Mouse (Mus musculus) embryonic facial prominence, embryonic 10.5 days (tissue): Measurements from ENCODE around the gene Cdh23. TPM values are rescaled to one million over a fixed set of nuclear protein-coding genes. Genes with fewer than 3 reads are reported as not detected.

Experiments
- DNase-seq: peaks from one replicate; pipeline ENCODE4 v3.0.0-alpha.2; 2017; ENCODE audit warnings: low spot score
- H3K27ac ChIP-seq: fragments of 300-500 bp; sonication (generic); replicated peaks from 2 replicates; pipeline ENCODE4 v1.5.1; 2016; ENCODE audit warnings: mild to moderate bottlenecking
- H3K27me3 ChIP-seq: fragments of 300-500 bp; sonication (generic); replicated peaks from 2 replicates; pipeline ENCODE4 v1.6.1; 2016; ENCODE audit warnings: low read depth, mild to moderate bottlenecking; ENCODE audit not compliant: poor library complexity, severe bottlenecking
- H3K36me3 ChIP-seq: fragments of 300-500 bp; sonication (generic); replicated peaks from 2 replicates; pipeline ENCODE4 v1.6.1; 2016; ENCODE audit warnings: mild to moderate bottlenecking, moderate library complexity
- H3K4me1 ChIP-seq: fragments of 300-500 bp; sonication (generic); 2 replicates; pipeline ENCODE4 v1.6.1; 2016
- H3K4me3 ChIP-seq: fragments of 300-500 bp; sonication (generic); 2 replicates; pipeline ENCODE4 v1.5.1; 2016; ENCODE audit warnings: mild to moderate bottlenecking, moderate library complexity
- H3K9me3 ChIP-seq: fragments of 300-500 bp; sonication (generic); 2 replicates; pipeline ENCODE4 v1.6.1; 2016; ENCODE audit warnings: mild to moderate bottlenecking
- WGBS: fragments of 180-500 bp; shearing (Covaris S2); methylation state at CpG from one replicate; pipeline ENCODE4 v1.1.7; 2016; 5-methylcytosine and 5-hydroxymethylcytosine counted together
- polyA plus RNA-seq: library from polyadenylated mRNA; unstranded; fragments of >200 nt; fragmentation: Nextera tagmentation; extraction: Ambion mirVana; gene quantifications from 2 replicates; pipeline ENCODE4 v1.2.1, GENCODE M21; 2016

Cdh23 gene
- polyA plus RNA-seq, 1 experiment from 2014 or later: 0.29 TPM

DNA sequence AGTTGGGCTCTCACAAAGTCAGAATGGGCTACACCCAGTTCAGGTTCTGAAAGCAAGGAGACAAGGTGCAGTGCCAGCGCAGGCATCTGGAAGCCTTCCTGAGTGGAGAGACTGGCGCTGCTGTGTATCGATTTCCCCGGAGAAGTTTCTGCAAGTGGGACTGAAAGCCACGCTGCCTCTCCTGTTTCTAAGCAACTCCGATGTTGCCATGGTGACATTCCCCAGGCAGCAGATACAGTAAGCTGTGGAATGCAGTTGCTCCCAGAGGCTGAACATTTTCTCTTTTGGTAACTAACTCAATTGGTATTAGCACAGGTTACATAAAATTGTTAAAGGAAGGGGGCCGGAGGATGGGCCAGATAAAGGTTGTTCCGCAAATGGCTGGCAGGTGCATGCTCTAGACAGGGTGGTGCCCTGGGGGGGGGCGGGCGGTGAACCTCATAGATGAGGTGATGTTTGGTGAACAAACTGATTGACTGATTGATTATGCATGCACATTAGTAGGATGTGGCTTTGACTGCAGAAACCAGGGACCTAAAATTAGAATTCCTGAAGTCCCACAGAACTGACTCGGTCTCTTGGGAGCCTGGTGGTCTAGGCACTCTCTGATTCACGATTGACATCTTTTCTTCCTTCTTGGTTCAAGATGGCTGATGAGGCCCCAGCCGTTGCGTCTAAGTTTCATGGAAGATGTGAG, 410.5 kb downstream of the Cdh23 start:
- Histone ChIP-seq H3K36me3 (peaks cover 4% of the 10 kb centered on the region; the same call in 1 of the 2 replicates), H3K27me3 (no peaks in the 10 kb centered on the region), H3K4me1 (peaks cover 69% of the 10 kb centered on the region), H3K27ac (peak overlapping the region; percentile 75), H3K4me3 (peak overlapping the region; percentile 33; the same call in 1 of the 2 replicates), H3K9me3 (no peaks in the 10 kb centered on the region)
- WGBS: 65% methylated on average over 14 of the region's 14 CpGs
- DNase-seq: peak; percentile 74

- Histone ChIP-seq H3K9me3 (no peaks in the 10 kb centered on the region), H3K36me3 (peaks cover 4% of the 10 kb centered on the region; the same call in 1 of the 2 replicates), H3K4me3 (peak overlapping the region; percentile 33; the same call in 1 of the 2 replicates), H3K4me1 (peaks cover 67% of the 10 kb centered on the region), H3K27me3 (no peaks in the 10 kb centered on the region), H3K27ac (peak overlapping the region; percentile 75)
- no peak for DNase-seq
- 80% methylated on average over 8 of the region's 8 CpGs for WGBS
Measured at GRCm38 (mm10) chr10:60285183-60285582, 411.1 kb downstream of the Cdh23 start.

DNA sequence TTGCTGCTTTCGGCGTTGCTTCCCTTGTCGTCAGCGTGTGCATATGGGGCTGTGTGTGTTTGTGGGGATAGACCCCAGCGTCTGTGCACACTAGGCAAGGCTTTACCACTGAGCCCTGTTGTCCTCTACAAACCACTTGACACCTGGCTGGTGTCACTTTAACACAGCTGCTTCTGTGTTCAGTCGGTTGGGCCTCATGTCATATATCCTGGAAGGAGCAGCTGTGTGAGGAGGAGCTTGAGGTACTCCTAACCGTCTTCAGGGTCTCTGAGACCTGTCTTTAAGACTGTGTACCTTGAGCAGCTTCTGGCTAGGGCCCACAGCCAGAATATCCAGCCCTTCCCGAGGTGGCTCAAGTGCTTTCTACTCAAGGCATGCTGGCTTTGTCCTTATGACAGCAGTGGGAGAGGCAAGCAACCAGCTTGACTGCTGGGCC, 411.6 kb downstream of the Cdh23 start:
- WGBS: 77% methylated on average over 8 of the region's 8 CpGs
- Histone ChIP-seq H3K27me3 (no peaks in the 10 kb centered on the region), H3K4me3 (no peak overlapping the region), H3K4me1 (peaks cover 67% of the 10 kb centered on the region), H3K36me3 (peaks cover 4% of the 10 kb centered on the region), H3K27ac (peak overlapping the region; percentile 75), H3K9me3 (no peaks in the 10 kb centered on the region)
- no peak for DNase-seq

- no peak overlapping the region for H3K4me3 ChIP-seq
- H3K9me3 ChIP-seq: no peaks in the 10 kb centered on the region
- H3K27ac ChIP-seq: peak overlapping the region; percentile 75; the same call in 1 of the 2 replicates
- peaks cover 66% of the 10 kb centered on the region for H3K4me1 ChIP-seq
- no peaks in the 10 kb centered on the region for H3K27me3 ChIP-seq
- WGBS: 89% methylated on average over 6 of the region's 6 CpGs
- no peak for DNase-seq
- H3K36me3 ChIP-seq: peaks cover 6% of the 10 kb centered on the region
Measured at GRCm38 (mm10) chr10:60284248-60284647, 412.0 kb downstream of the Cdh23 start.

DNA sequence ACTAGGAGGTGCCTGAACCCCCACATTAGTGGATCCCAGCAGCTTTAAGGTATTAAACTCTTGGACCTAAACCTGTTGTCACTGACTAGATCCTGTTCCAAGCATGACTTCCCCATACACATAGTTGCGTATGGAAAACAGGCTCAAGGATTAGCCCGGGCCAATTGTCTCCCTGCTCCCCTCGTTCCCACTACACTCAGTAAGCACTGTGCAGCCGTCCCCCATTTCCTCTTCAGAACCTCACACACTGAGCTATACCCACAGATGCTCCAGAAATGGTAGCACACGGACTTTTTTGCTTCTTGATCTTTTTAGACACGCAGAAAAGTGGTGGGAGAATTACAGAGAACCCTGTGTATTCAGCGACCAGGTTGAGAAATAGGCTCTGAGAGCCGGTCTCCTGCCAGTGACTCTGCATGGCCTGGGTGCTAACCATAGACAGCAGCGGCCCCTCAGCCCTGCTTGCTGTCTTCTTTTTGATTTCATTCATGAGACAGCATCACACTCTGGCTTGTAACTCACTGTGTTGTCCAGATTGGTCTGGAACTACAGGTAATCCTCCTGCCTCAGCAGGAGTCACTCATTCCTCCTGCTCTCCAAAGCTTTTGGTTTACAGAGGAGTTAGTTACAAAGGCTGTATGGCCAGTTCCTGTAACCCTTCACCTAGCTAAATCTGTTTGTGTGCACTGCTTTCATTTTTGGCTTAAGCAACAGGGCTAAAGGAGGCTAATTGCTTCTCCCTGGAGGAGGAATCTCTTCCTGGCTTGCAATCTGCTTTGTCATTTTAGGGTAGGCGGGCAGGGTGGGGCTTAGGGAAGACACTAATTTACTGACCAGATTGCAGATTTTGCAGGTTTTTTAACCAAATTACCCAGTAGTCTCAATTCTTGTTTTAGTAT, 413.9 kb downstream of the Cdh23 start:
- DNase-seq: no peak
- Histone ChIP-seq H3K4me1 (peaks cover 75% of the 10 kb centered on the region), H3K27ac (no peak overlapping the region), H3K9me3 (no peaks in the 10 kb centered on the region), H3K36me3 (peaks cover 8% of the 10 kb centered on the region), H3K27me3 (no peaks in the 10 kb centered on the region), H3K4me3 (no peak overlapping the region)
- 83% methylated on average over 10 of the region's 10 CpGs for WGBS

- 90% methylated on average over 9 of the region's 9 CpGs for WGBS
- Histone ChIP-seq H3K36me3 (peaks cover 8% of the 10 kb centered on the region), H3K27me3 (no peaks in the 10 kb centered on the region), H3K9me3 (no peaks in the 10 kb centered on the region), H3K27ac (no peak overlapping the region), H3K4me3 (no peak overlapping the region), H3K4me1 (peaks cover 76% of the 10 kb centered on the region)
- no peak for DNase-seq
Measured at GRCm38 (mm10) chr10:60281571-60282050, 414.7 kb downstream of the Cdh23 start.

GRCm38 (mm10) chr10:60280353-60280752, 415.9 kb downstream of the Cdh23 start:
- Histone ChIP-seq H3K27me3 (no peaks in the 10 kb centered on the region), H3K4me3 (peak overlapping the region; percentile 1; the same call in 1 of the 2 replicates), H3K36me3 (peaks cover 8% of the 10 kb centered on the region), H3K27ac (no peak overlapping the region), H3K9me3 (no peaks in the 10 kb centered on the region), H3K4me1 (peaks cover 64% of the 10 kb centered on the region)
- no peak for DNase-seq
- 85% methylated on average over 6 of the region's 6 CpGs for WGBS

- no peak for DNase-seq
- no peaks in the 10 kb centered on the region for H3K9me3 ChIP-seq
- H3K36me3 ChIP-seq: peaks cover 8% of the 10 kb centered on the region
- peaks cover 59% of the 10 kb centered on the region for H3K4me1 ChIP-seq
- no peaks in the 10 kb centered on the region for H3K27me3 ChIP-seq
- no peak overlapping the region for H3K27ac ChIP-seq
- peak overlapping the region; percentile 1; the same call in 1 of the 2 replicates for H3K4me3 ChIP-seq
- 91% methylated on average over 9 of the region's 9 CpGs for WGBS
Measured at GRCm38 (mm10) chr10:60279941-60280301, 416.4 kb downstream of the Cdh23 start.

- Histone ChIP-seq H3K27ac (no peak overlapping the region), H3K4me3 (peak overlapping the region; percentile 86; the same call in 1 of the 2 replicates), H3K4me1 (peaks cover 54% of the 10 kb centered on the region), H3K9me3 (no peaks in the 10 kb centered on the region), H3K27me3 (no peaks in the 10 kb centered on the region), H3K36me3 (peaks cover 8% of the 10 kb centered on the region)
- 75% methylated on average over 8 of the region's 8 CpGs for WGBS
- no peak for DNase-seq
Measured at GRCm38 (mm10) chr10:60279290-60279940, 416.9 kb downstream of the Cdh23 start.

DNA sequence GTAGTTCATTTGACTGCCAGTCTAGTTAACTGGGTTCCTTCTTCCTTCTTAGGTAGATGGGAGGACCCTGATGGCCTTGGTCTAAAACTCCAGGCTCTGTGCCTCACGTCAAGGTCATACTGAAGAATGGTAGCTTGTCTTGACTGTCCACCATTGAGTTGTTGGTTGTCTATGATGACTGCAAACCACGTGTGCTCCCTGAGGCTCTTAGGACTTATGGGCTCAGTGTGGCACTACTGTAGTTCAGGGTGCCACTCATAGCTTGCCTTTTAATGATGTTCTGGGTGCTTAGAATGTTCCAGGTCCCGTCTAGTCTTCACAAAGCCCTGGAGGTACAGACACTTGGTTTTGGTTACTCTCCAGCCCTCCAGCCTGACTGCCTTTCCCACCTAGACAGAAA, 417.5 kb downstream of the Cdh23 start:
- Histone ChIP-seq H3K4me3 (peak overlapping the region; percentile 86), H3K9me3 (no peaks in the 10 kb centered on the region), H3K36me3 (peaks cover 8% of the 10 kb centered on the region), H3K27me3 (no peaks in the 10 kb centered on the region), H3K4me1 (peaks cover 48% of the 10 kb centered on the region), H3K27ac (no peak overlapping the region)
- WGBS: 89% methylated on average over 3 of the region's 3 CpGs
- DNase-seq: no peak

DNA sequence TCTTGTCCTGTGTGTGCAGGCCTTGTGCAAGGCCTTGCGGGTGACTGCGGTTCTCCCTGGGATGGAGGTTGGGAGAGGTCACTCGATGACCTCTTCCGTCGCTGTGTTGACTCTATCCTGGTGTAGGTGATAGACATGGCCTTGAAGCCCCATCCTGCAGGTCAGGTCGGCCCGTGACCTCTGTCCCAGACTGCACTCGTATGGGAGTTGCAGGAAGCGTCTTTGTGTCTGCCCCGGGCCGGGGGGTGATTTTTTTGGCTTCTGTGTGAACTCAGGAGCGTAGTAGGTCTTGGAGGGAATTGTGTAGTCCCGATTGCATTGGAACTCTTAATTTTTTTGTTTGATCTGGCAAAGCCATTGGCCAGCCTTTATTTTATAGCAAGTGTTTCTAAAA, 418.3 kb downstream of the Cdh23 start:
- H3K27ac ChIP-seq: peak overlapping the region; percentile 97
- H3K36me3 ChIP-seq: peaks cover 4% of the 10 kb centered on the region; the same call in 1 of the 2 replicates
- WGBS: 7% methylated on average over 13 of the region's 13 CpGs
- no peaks in the 10 kb centered on the region for H3K27me3 ChIP-seq
- H3K4me3 ChIP-seq: peak overlapping the region; percentile 86
- DNase-seq: no peak
- H3K9me3 ChIP-seq: no peaks in the 10 kb centered on the region
- H3K4me1 ChIP-seq: peaks cover 43% of the 10 kb centered on the region
